Mouse (Mus musculus) stomach, embryonic 15.5 days (tissue): Measurements from ENCODE around the gene Ngrn. TPM values are rescaled to one million over a fixed set of nuclear protein-coding genes. Genes with fewer than 3 reads are reported as not detected.
A peak's percentile ranks its signal among the peaks of the same experiment; 100 is the strongest.

Experiments
- ATAC-seq: fragments of 200-750 bp; cut with Nextera tagmentation; 2 replicates; pipeline ENCODE4 v1.8.0; 2017; ENCODE audit warnings: low read depth, moderate number of reproducible peaks, moderate TSS enrichment; ENCODE audit not compliant: insufficient read depth, low FRiP score
- H3K27ac ChIP-seq: fragments of 300-500 bp; sonication (generic); 2 replicates; pipeline ENCODE4 v1.5.1; 2015; ENCODE audit warnings: mild to moderate bottlenecking, inconsistent platforms
- H3K27me3 ChIP-seq: fragments of 300-500 bp; sonication (generic); replicated peaks from 2 replicates; pipeline ENCODE4 v1.6.1; 2015; ENCODE audit warnings: inconsistent platforms
- H3K36me3 ChIP-seq: fragments of 300-500 bp; sonication (generic); 2 replicates; pipeline ENCODE4 v1.6.1; 2015; ENCODE audit warnings: inconsistent platforms
- H3K4me1 ChIP-seq: fragments of 300-500 bp; sonication (generic); 2 replicates; pipeline ENCODE4 v1.6.1; 2015; ENCODE audit warnings: inconsistent platforms
- H3K4me2 ChIP-seq: fragments of 300-500 bp; sonication (generic); 2 replicates; pipeline ENCODE4 v1.6.1; 2015; ENCODE audit warnings: mild to moderate bottlenecking, inconsistent platforms
- H3K4me3 ChIP-seq: fragments of 300-500 bp; sonication (generic); replicated peaks from 2 replicates; pipeline ENCODE4 v1.5.1; 2015; ENCODE audit warnings: inconsistent platforms
- H3K9ac ChIP-seq: fragments of 300-500 bp; sonication (generic); 2 replicates; pipeline ENCODE4 v1.6.1; 2015; ENCODE audit warnings: inconsistent platforms
- H3K9me3 ChIP-seq: fragments of 300-500 bp; sonication (generic); 2 replicates; pipeline ENCODE4 v1.6.1; 2016; ENCODE audit warnings: inconsistent platforms
- WGBS: fragments of 180-500 bp; shearing (Covaris S2); methylation state at CpG from one replicate; pipeline ENCODE4 v1.1.7; 2015; 5-methylcytosine and 5-hydroxymethylcytosine counted together
- polyA plus RNA-seq: library from polyadenylated mRNA; unstranded; fragments of >200 nt; fragmentation: Nextera tagmentation; extraction: Ambion mirVana; gene quantifications from 2 replicates; pipeline ENCODE4 v1.2.1, GENCODE M21; 2015

Gene Ngrn
- polyA plus RNA-seq, 1 experiment from 2014 or later = 47.3 TPM

DNA sequence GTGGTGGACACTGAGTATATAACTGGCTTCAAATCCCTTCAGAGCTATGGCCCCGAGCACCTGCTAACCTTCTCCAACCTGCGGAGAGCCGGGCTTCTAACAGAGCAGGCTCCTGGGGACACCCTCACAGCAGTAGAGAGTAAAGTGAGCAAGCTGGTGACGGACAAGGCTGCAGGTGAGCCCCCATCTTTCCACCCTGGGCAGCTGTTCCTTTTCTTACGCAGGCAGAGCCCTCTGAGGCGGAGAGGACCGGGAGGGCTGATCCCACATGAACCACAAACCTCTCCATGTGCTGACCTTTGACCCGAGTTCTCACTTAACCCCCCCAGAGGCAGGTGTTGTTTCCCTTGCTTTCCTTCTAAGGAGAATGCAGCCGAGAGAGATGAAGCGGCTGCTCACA is 26.7 kb downstream of the Ngrn start:
- no peak for ATAC-seq
- 73% methylated on average over 10 of the region's 10 CpGs for WGBS

GRCm38 (mm10) chr7:80294062-80294763 is 33.2 kb downstream of the Ngrn start, which contains the start of gene Prc1:
Gene Prc1 (plus strand): TSS chr7:80294450.
- H3K27ac ChIP-seq = peak within 1 kb of the TSS; percentile 87
- H3K27me3 ChIP-seq = no peaks in the 10 kb centered on the region
- H3K9ac ChIP-seq = peak within 1 kb of the TSS; percentile 78
- 0 out of 2 replicates have a peak, but pooled peaks cover 3% of the 10 kb centered on the region for H3K36me3 ChIP-seq
- under 1% methylated on average over 52 of the region's 52 CpGs for WGBS
- peak; percentile 99 for ATAC-seq
- no peaks in the 10 kb centered on the region for H3K9me3 ChIP-seq
- 0 out of 2 replicates have a peak, but pooled peaks cover 12% of the 10 kb centered on the region for H3K4me1 ChIP-seq
- peak within 1 kb of the TSS; percentile 78 for H3K4me2 ChIP-seq
- H3K4me3 ChIP-seq = peak within 1 kb of the TSS; percentile 87

More for the DNA sequence above, 26.7 kb downstream of the Ngrn start:
- Histone ChIP-seq H3K27me3 (no peaks in the 10 kb centered on the region), H3K4me2 (no peak overlapping the region), H3K27ac (no peak overlapping the region), H3K4me1 (no peaks in the 10 kb centered on the region), H3K9ac (no peak overlapping the region), H3K4me3 (no peak overlapping the region), H3K9me3 (no peaks in the 10 kb centered on the region), H3K36me3 (peaks cover 24% of the 10 kb centered on the region)

DNA sequence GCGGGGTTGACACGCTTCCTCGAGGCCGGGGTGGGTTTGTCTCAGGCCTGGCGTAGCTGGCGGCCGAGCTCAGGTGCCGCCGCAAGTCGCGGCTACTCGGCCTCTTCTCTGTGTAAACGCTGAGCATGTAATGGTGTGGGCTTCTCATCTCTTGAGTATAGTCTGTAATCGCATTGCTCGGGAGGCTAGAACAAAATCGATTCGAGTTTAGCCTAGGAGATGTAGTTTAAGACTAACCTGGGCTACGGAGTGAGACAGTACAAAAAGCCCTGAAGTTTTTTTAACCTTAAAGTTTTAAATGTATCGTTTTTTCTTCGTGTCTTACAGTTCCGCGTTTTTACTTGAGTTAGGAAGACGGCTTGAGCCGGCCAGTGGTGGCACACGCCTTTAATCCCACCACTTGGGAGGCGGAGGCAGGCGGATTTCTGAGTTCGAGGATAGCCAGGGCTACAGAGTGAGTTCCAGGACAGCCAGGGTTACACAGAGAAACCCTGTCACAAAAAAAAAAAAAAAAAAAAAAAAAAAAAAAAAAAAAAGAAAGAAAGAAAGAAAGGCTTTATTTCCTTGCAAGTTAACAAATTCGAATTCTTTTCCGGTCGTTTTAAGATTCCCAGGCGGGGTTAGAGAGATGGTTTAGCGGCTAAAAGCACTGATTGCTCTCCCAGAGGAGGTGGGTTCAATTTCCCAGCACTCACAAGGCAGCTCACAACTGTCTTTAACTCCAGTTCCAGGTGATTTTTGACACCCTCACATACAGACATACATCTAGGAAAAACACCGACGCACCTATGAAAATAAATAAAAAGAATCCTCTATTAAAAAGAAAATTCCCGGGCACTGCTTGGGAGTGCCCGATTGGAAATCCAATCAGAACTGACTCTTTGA is 34.0 kb downstream of the Ngrn start:
- H3K4me3 ChIP-seq = peak overlapping the region; percentile 87
- 0 out of 2 replicates have a peak, but pooled peaks cover 3% of the 10 kb centered on the region for H3K36me3 ChIP-seq
- peak overlapping the region; percentile 78 for H3K9ac ChIP-seq
- H3K9me3 ChIP-seq = no peaks in the 10 kb centered on the region
- H3K27ac ChIP-seq = peak overlapping the region; percentile 87
- 7% methylated on average over 37 of the region's 37 CpGs for WGBS
- 0 out of 2 replicates have a peak, but pooled peaks cover 12% of the 10 kb centered on the region for H3K4me1 ChIP-seq
- H3K27me3 ChIP-seq = no peaks in the 10 kb centered on the region
- peak; percentile 44 for ATAC-seq
- H3K4me2 ChIP-seq = peak overlapping the region; percentile 78

DNA sequence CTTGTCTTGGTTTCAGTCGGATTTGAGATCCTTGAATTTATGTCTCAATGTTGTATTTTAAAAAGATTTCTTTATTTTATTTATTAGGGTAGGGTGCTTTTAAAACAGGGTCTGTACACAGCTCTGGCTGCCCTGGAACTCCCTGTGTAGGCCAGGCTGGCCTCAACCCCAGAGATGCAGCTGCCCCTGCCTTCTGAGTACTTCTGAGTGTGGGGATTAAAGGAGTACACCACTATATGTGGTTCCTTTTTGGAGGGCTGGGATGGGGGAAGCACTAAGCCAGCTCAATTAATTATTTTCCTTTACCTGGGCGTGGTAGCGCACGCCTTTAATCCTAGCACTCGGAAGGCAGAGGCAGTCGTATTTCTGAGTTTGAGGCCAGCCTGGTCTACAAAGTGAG is 35.4 kb downstream of the Ngrn start:
- 90% methylated on average over 6 of the region's 6 CpGs for WGBS
- no peak overlapping the region for H3K27ac ChIP-seq
- H3K36me3 ChIP-seq = peaks cover 10% of the 10 kb centered on the region
- H3K9ac ChIP-seq = no peak overlapping the region
- H3K27me3 ChIP-seq = no peaks in the 10 kb centered on the region
- H3K9me3 ChIP-seq = no peaks in the 10 kb centered on the region
- 0 out of 2 replicates have a peak, but pooled peaks cover 12% of the 10 kb centered on the region for H3K4me1 ChIP-seq
- H3K4me2 ChIP-seq = 0 out of 2 replicates have a peak overlapping the region, but pooled peaks have one; percentile 78
- no peak overlapping the region for H3K4me3 ChIP-seq
- ATAC-seq = no peak

DNA sequence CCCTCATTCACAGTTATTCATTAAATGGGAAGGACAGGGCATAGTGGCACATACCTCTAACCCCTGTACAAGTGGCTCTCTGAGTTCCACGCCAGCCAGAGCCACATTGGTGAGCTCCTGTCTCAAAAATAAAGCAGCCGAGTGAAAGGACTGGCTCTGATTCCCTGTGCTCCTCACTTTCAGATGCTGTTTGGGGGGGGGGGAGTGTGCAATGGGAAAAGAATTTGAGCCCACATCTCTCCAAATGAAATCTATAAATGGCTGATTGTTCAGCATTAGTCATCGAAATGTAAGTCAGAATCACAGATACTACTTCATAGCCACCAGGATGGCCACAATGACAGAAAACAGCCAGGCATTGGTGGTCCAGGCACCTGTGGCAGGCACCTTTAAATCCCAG is 36.0 kb downstream of the Ngrn start:
- peaks cover 15% of the 10 kb centered on the region for H3K36me3 ChIP-seq
- no peak overlapping the region for H3K27ac ChIP-seq
- peak overlapping the region; percentile 24; the same call in 1 of the 2 replicates for H3K4me2 ChIP-seq
- no peak overlapping the region for H3K4me3 ChIP-seq
- H3K9me3 ChIP-seq = no peaks in the 10 kb centered on the region
- WGBS = 80% methylated on average over 3 of the region's 3 CpGs
- no peak for ATAC-seq
- 0 out of 2 replicates have a peak, but pooled peaks cover 12% of the 10 kb centered on the region for H3K4me1 ChIP-seq
- H3K9ac ChIP-seq = no peak overlapping the region
- no peaks in the 10 kb centered on the region for H3K27me3 ChIP-seq

- Histone ChIP-seq H3K36me3 (peaks cover 26% of the 10 kb centered on the region), H3K27me3 (no peaks in the 10 kb centered on the region), H3K9me3 (no peaks in the 10 kb centered on the region), H3K4me2 (no peak overlapping the region), H3K4me1 (0 out of 2 replicates have a peak, but pooled peaks cover 12% of the 10 kb centered on the region), H3K9ac (no peak overlapping the region), H3K4me3 (no peak overlapping the region), H3K27ac (no peak overlapping the region)
- no peak for ATAC-seq
- WGBS = 94% methylated on average over 4 of the region's 4 CpGs
Measured at GRCm38 (mm10) chr7:80298754-80299153, 37.7 kb downstream of the Ngrn start.

DNA sequence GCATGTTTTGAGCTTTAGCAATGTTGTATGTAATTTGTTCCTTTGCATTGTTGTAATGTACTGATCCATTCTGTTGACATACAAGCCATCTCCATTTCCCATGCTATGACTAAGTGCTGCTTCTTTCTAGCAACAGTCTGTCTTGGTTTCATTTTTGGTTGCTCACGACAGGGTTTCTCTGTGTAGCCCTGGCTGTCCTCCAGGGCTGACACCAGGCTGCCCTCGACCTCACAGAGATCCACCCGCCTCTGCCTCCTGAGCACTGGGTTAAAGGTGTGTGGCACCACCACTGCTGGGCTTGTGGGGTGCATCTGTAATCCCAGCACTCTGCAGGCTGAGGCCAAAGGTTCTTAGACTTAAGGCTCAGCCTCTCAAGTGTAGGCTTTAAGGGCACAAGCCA is 38.6 kb downstream of the Ngrn start:
- H3K36me3 ChIP-seq = peaks cover 34% of the 10 kb centered on the region
- 0 out of 2 replicates have a peak, but pooled peaks cover 12% of the 10 kb centered on the region for H3K4me1 ChIP-seq
- H3K4me3 ChIP-seq = no peak overlapping the region
- no peak overlapping the region for H3K4me2 ChIP-seq
- H3K27ac ChIP-seq = no peak overlapping the region
- no peak for ATAC-seq
- H3K9ac ChIP-seq = no peak overlapping the region
- no peaks in the 10 kb centered on the region for H3K9me3 ChIP-seq
- no peaks in the 10 kb centered on the region for H3K27me3 ChIP-seq
- WGBS = 79% methylated on average over 3 of the region's 3 CpGs

DNA sequence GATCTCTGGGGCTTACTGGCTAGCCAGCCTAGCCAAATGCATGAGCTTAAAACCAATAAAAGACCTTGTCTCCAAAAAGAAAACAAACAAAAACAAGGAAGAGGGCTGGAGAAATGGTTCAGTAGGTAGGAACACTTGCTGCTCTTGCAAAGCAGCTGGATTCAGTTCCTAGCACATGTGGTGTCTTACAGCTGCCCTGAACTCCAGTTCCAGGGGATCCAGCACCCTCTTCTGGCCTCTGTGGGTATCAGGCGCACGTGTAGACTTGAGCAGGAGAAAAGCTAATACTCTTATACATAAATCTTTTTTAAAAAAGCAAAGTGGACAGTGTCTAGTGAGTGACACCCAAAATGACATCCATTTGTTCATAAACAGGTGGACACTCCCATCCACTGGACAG is 40.5 kb downstream of the Ngrn start:
- WGBS = 90% methylated on average over 2 of the region's 2 CpGs
- Histone ChIP-seq H3K9ac (no peak overlapping the region), H3K27me3 (no peaks in the 10 kb centered on the region), H3K36me3 (peaks cover 49% of the 10 kb centered on the region), H3K27ac (no peak overlapping the region), H3K4me2 (no peak overlapping the region), H3K4me1 (0 out of 2 replicates have a peak, but pooled peaks cover 5% of the 10 kb centered on the region), H3K9me3 (no peaks in the 10 kb centered on the region), H3K4me3 (no peak overlapping the region)
- ATAC-seq = no peak

GRCm38 (mm10) chr7:80307766-80308165 is 46.8 kb downstream of the Ngrn start:
- WGBS = 74% methylated on average over 3 of the region's 3 CpGs
- Histone ChIP-seq H3K27ac (no peak overlapping the region), H3K4me2 (no peak overlapping the region), H3K27me3 (no peaks in the 10 kb centered on the region), H3K4me1 (no peaks in the 10 kb centered on the region), H3K9ac (no peak overlapping the region), H3K9me3 (no peaks in the 10 kb centered on the region), H3K36me3 (peaks cover 82% of the 10 kb centered on the region), H3K4me3 (no peak overlapping the region)
- ATAC-seq = no peak

GRCm38 (mm10) chr7:80310771-80311170 is 49.8 kb downstream of the Ngrn start:
- 85% methylated on average over 7 of the region's 7 CpGs for WGBS
- no peaks in the 10 kb centered on the region for H3K27me3 ChIP-seq
- H3K9ac ChIP-seq = no peak overlapping the region
- H3K4me3 ChIP-seq = no peak overlapping the region
- H3K36me3 ChIP-seq = peaks cover 83% of the 10 kb centered on the region
- no peaks in the 10 kb centered on the region for H3K9me3 ChIP-seq
- no peak overlapping the region for H3K4me2 ChIP-seq
- no peak overlapping the region for H3K27ac ChIP-seq
- H3K4me1 ChIP-seq = no peaks in the 10 kb centered on the region
- ATAC-seq = no peak
